Mouse (Mus musculus): ENCODE measurements around the gene Slc35f6.
A peak's percentile ranks its signal among the peaks of the same experiment; 100 is the strongest.
"Not testable (repeated sequence)": the region's sequence is repeated elsewhere in the genome, so short reads cannot be mapped to it uniquely, and the experiment has no call there.

Slc35f6 gene

GRCm38 (mm10) chr5:30655042-30655441 lies 7.3 kb downstream of the Slc35f6 start:
- DNase-seq (ENCODE audit: low read depth in 2 of 2, low spot score in 2 of 2), result no peak

DNA sequence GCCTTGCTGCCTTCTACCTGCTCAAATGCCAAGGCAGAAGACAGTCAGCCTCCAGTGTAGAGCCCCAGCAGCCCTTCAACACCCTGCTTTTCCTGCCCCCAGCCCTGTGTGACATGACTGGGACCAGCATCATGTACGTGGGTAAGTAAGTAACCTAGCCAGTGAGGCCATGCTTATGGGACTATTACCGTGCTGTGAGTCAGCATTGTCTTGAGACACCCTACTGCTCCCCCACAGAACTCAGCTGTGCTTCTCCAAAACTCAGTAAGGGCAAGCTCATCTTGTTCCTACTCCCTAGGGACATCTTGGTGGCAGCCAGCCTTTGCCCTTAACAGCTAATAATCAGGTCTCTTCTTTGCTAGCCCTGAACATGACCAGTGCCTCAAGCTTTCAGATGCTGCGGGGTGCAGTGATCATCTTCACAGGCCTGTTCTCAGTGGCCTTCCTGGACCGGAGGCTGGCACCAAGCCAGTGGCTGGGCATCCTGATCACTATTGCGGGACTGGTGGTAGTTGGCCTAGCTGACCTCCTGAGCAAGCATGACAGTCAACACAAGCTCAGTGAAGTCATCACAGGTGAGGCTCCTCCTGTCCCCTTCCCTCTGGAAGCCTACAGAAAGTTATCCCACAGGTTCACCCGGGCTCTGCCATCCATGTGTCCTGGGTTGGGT lies 7.9 kb downstream of the Slc35f6 start:
- no peak for DNase-seq (ENCODE audit: low read depth in 2 of 2, low spot score in 2 of 2)

DNA sequence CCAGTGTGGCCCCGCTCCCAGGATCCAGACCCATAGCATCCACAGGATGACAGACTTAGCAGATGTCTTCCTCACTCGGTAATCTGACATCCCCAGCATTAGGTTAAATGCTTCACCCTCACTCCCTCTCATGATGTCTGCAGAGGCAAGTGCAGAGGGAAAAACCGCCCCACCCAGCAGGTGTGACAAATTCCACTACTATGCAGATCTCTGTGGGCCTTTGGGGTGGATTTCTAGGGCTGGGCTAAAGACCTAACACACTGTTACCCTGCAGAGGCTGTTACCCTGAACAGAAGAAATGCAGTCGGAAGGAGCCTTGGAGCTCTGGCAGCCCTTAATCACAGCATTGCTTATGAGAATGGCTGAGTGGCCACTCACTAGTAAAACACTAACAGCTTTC lies 11.3 kb downstream of the Slc35f6 start:
- DNase-seq (ENCODE audit: low read depth in 2 of 2, low spot score in 2 of 2), result no peak

DNA sequence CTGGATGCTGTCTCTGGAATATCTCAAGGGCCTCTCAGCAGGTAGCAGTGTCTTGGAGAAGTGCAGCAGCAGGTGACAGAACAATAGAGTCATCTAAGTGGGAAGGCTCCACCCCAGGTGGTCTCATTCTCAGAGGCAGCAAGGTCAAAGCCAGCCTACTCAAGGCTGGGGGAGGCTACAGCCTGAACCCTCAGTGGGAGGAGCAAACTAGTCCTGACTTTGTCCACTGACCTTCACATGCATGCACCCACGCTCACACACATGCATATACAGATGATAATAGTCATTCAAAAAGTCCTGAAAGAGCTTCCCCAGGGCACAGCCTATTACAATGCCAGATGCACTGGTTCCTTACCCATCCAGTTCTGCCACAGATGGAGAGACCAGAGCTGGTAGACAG lies 12.5 kb downstream of the Slc35f6 start:
- DNase-seq (ENCODE audit: low read depth in 2 of 2, low spot score in 2 of 2), result no peak

GRCm38 (mm10) chr5:30660813-30661212 lies 13.1 kb downstream of the Slc35f6 start:
- DNase-seq (ENCODE audit: low read depth in 2 of 2, low spot score in 2 of 2), result no peak

DNA sequence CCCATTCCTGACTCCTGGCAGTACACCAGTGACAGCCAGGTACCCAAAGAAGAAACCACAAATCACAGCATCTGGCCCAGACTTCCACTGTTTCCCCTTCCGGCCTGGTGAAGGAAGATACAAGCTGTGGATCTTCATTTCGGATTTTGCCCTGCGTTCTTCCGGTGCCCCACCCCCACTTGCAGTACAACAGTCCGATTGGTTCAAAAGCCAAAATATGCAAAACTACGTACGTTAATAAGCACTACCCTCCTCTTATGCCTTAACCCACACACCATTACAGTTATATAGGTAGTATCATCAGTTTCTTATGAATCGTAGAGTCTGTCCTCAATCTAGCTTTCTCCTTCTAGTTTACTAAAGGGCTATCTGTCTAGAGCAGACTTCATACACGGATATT lies 17.6 kb downstream of the Slc35f6 start:
- no peak for DNase-seq (ENCODE audit: low read depth in 2 of 2, low spot score in 2 of 2)

DNA sequence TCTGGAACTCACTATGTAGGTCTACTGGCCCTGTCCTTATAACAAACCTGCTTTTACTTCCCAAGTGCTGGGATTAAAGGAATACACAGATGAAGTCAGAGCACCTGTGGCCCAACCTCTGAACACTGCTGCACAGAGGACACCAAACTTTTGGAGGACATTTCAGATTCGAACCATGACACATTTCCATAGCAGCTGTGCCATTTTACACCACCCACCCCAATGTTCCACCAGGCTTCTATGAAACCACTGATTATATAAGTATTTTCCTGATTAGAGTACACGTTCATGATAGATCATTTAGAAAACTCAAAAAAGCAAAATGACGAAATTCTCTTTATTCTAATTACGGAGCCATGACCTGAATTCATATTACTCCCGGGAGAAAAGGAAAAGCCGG lies 18.2 kb downstream of the Slc35f6 start:
- peak in 1 of 2 experiments; percentile 9 for DNase-seq (ENCODE audit: low read depth in 2 of 2, low spot score in 2 of 2)

- peak; percentile 87 to 91 for DNase-seq (ENCODE audit: low read depth in 2 of 2, low spot score in 2 of 2)
Observed at GRCm38 (mm10) chr5:30666391-30667195, 18.9 kb downstream of the Slc35f6 start, which contains the start of gene Cenpa. Gene Cenpa, plus strand, starts transcription at chr5:30666777.

GRCm38 (mm10) chr5:30667215-30667614 lies 19.5 kb downstream of the Slc35f6 start:
- DNase-seq (ENCODE audit: low read depth in 2 of 2, low spot score in 2 of 2), result no peak

GRCm38 (mm10) chr5:30667686-30668085 lies 20.0 kb downstream of the Slc35f6 start:
- DNase-seq (ENCODE audit: low read depth in 2 of 2, low spot score in 2 of 2), result no peak

DNA sequence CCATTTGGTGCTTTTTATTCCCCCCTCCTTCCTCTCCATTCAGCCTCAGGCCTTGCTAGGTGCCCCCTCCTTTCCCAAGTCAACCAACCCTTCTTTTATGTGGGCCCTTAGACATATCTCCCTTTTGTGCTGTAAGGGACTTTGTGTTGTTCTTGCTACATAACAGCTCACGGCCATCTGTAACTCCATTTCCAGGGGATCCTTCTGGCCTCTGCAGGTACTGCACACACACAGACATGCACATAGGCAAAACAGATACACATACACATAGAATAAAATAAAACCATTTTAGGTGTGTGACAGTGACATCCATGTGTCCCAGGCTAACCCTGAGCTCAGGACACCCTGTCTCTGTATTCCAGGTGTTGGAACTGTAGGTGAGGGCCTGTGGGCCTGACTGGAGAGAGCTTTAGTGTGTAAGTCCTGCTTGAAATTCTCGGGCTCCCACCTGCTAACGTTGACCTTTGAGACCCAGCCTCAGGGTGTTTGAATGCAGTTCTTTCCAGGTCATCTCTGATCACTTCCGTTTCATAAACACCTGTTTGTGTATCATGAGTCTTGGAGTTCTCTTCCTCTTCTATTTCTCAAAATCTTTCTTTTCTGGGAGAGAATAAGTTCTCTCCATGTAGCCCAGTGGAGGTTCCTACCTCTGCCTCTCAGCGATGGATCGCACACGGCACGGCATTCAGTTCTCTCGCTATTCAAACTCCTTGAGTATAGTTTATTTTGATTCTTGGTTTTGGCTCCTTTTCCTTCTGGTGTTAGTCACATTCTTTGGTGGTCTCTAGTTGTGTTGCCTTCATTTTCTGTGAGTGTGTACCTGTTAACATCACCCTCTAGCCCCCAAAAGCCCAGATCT lies 21.1 kb downstream of the Slc35f6 start:
- DNase-seq (ENCODE audit: low read depth in 2 of 2, low spot score in 2 of 2), result no peak

DNA sequence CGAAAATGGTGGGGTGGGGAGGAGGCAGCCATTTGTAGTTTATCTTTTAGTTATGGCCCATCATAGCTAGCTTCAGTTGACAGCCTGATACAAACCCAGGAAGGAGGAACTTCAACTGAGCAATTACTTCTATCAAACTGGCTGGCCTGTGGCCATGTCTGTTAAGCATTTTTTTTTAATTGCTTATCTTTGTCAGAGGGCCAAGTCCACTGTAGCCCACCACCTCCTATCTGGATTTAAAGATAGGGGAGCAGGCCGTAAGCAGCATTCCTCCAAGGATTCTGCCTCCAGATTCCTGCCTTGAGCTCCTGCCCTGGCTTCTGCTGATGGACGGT lies 21.7 kb downstream of the Slc35f6 start:
- no peak for DNase-seq (ENCODE audit: low read depth in 2 of 2, low spot score in 2 of 2)

DNA sequence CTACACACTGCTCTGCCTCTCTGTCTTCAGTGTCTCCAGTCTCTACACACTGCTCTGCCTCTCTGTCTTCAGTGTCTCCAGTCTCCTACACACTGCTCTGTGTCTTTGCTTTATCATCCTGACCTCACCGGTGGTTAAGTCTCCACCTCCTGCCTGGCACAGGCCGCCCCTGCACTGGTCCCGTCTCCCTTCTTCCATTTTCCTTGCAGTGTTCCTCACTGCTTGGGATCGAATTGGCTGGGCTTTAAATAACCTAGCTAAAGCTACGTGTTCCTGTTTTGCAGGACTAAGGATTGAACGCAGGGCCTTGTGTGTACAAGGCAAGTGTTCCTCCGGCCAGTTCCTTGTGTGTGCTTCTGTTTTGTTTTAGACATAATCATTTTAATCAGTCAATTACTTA lies 22.4 kb downstream of the Slc35f6 start:
- DNase-seq (ENCODE audit: low read depth in 2 of 2, low spot score in 2 of 2), result no peak

DNA sequence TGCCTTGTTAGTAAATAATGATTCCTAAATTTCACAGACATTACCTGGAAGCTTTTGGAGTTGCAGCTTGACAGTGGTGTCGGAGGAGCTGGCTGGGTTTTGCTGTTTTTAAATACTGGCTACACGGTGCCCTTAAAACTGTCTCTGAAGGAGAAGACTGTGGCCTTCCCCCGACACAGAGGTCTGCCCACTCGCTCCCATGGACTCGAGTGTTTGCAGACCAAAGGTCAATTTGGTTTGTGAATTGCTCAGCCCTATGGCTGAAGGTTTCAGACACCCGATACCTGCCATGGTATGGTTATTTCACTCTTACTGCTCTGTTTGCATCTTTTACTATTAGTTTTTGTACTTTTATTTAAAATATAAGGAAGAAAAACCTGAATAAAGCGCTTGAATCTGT lies 26.3 kb downstream of the Slc35f6 start:
- no peak for DNase-seq (ENCODE audit: low read depth in 2 of 2, low spot score in 2 of 2)

DNA sequence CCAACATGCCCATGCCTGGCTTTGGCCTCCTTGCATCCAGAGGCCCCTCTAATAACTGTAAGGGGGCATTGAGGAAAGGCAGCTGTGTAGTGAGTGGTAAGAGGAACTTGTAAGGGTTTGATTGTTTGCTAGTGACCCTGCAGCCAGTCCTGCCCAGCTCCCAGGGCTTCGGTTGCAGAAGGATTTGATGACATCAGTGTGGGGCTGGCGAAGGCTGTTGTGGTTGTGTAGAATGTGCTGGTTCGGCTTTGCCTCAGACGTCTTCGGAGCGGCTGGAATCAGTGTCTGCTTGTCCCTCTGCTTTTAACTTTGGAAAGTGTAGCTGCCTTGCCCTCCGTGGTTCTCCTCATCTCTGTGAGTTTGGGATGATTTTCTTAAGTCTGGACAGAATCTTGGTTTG lies 29.1 kb downstream of the Slc35f6 start:
- no peak for DNase-seq (ENCODE audit: low read depth in 2 of 2, low spot score in 2 of 2)

DNA sequence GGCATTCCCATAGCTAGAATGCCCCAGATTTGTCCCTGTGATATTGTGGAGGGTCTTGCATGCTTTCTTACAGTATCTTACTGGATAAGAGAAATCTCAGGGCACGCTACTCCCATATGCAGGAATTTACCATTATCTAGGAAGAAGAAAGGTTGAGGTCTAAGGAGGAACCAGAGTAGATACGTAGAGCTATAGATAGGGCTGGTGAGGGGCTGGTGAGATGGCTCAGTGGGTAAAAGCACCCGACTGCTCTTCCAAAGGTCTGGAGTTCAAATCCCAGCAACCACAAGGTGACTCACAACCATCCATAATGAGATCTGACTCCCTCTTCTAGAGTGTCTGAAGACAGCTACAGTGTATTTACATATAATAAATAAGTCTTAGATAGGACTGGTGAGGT lies 30.3 kb downstream of the Slc35f6 start:
- DNase-seq (ENCODE audit: low read depth in 2 of 2, low spot score in 2 of 2), result not testable (repeated sequence)

GRCm38 (mm10) chr5:30678722-30679296 lies 31.1 kb downstream of the Slc35f6 start:
- DNase-seq (ENCODE audit: low read depth in 2 of 2, low spot score in 2 of 2), result no peak

DNA sequence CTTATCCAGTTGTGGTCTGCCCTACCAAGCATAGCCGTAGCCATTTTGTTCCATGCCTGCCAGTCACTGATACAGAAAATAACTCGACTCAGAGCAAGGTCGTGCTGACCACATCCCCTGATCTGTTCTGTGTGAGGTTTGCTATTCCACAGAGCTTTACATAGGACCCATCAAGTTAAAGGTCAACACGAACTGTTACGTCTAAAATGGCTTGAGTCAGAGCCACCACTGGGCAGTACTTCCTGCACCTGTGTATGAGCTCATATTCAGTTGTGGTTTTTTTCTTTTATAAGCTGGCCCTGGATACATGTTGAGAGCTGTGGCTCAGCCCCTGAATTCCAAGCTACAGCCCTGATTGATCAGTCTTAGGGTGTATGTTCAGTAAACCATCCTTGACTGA lies 31.9 kb downstream of the Slc35f6 start:
- DNase-seq (ENCODE audit: low read depth in 2 of 2, low spot score in 2 of 2), result no peak

- no peak for DNase-seq (ENCODE audit: low read depth in 2 of 2, low spot score in 2 of 2)
Observed at GRCm38 (mm10) chr5:30681970-30682369, 34.2 kb downstream of the Slc35f6 start.

GRCm38 (mm10) chr5:30682967-30683600 lies 35.4 kb downstream of the Slc35f6 start:
- no peak for DNase-seq (ENCODE audit: low read depth in 2 of 2, low spot score in 2 of 2)

DNA sequence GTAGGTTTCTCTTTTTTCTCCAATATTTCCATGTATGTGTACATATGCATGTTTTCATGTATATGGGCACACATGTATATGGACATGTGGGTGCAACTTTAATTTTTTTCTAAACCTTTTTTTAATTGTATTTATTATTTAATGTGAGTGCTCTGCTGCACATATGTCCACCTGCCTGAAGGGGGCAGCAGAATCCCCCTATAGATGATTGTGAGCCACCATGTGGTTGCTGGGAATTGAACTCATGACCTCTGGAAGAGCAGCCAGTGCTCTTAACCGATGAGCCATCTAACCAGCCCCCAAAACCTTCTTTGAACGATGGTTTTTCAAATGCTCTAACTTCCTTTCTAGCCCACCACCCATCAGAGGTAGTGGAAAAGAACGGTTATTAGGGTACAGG lies 36.3 kb downstream of the Slc35f6 start:
- DNase-seq (ENCODE audit: low read depth in 2 of 2, low spot score in 2 of 2), result peak in 1 of 2 experiments; percentile 17

All from CD8-positive naive resting alpha-beta T cell, adult 2 months (primary cell).